Mouse (Mus musculus) lung, postnatal 0 days (tissue): ENCODE measurements around the gene Tapbp.
"Not testable (repeated sequence)": the region's sequence is repeated elsewhere in the genome, so short reads cannot be mapped to it uniquely, and the experiment has no call there.

Source experiments
- CTCF ChIP-seq: IDR thresholded peaks from 2 replicates; pipeline ENCODE4 v1.5.1; 2016; ENCODE audit warnings: antibody characterized with exemption, mild to moderate bottlenecking
- EP300 ChIP-seq: IDR thresholded peaks from 2 replicates; pipeline ENCODE4 v1.6.1; 2016; ENCODE audit warnings: antibody characterized with exemption, mild to moderate bottlenecking, control low read depth

DNA sequence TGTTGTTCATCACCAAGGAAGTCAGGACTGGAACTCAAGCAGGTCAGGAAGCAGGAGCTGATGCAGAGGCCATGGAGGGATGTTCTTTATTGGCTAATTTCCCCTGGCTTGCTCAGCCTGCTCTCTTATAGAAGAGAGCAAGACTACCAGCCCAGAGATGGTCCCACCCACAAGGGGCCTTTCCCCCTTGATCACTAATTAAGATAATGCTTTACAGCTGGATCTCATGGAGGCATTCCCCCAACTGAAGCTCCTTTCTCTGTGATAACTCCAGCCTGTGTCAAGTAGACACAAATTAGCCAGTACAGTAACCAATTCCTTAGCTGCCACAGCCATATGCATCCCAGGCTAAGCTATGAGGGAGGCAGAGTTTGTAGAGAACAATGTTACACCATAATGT lies 27.5 kb upstream of the Tapbp start:
- not testable (repeated sequence) for TF ChIP-seq CTCF, EP300
